In the genomic region with DNA sequence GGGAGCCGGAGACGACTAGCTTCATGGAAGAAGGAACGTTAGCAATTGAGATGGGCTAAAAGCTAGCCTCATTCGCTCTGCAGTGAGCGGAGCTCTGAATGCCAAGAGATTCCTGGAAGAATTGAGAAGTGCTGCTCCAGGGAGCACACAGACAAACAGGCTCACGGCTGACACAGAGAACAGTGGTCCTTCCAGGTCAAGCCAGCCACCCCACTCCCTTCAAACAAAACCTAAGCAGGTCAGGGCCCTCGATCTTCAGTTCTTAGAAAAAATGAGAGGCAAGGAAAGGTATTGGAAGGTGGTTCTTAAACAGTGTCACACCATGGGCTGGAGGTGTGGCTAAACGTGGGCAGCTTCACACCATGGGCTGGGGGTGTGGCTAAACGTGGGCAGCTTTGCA, we compare ENCODE assay signal across 25 mouse cellular contexts. TPM values are rescaled to one million over a fixed set of nuclear protein-coding genes. Genes with fewer than 3 reads are reported as not detected.
"Had no signal": no experiment of that assay in that cellular context is flagged by ENCODE, and none has a peak within 500 bp of the region (broad histone marks: within the 10 kb centered on the region; RNA-seq: fewer than 3 reads in every experiment).

No protein-coding gene starts in this region.

- ATAC-seq: hindbrain, postnatal 0 days; intestine, embryonic 16.5 days; liver, embryonic 12.5 days had no signal

- H3K4me1 ChIP-seq: hindbrain, embryonic 13.5 days; hindbrain, embryonic 15.5 days; kidney, embryonic 15.5 days; limb, embryonic 13.5 days; limb, embryonic 15.5 days; liver, embryonic 12.5 days had no signal

- H3K27ac ChIP-seq: gastrocnemius, adult 2 months; heart, embryonic 10.5 days; hindbrain, embryonic 13.5 days; hindbrain, embryonic 15.5 days; hindbrain, postnatal 0 days; kidney, embryonic 15.5 days; kidney, postnatal 0 days; limb, embryonic 13.5 days; limb, embryonic 15.5 days; liver, embryonic 12.5 days had no signal

- H3K4me3 ChIP-seq: gastrocnemius, adult 2 months; heart, embryonic 10.5 days; heart, embryonic 12.5 days; hindbrain, embryonic 13.5 days; hindbrain, embryonic 15.5 days; kidney, embryonic 15.5 days; limb, embryonic 13.5 days; limb, embryonic 15.5 days; liver, embryonic 12.5 days had no signal

- H3K9me3 ChIP-seq: hindbrain, embryonic 13.5 days; hindbrain, embryonic 15.5 days; kidney, embryonic 15.5 days; limb, embryonic 13.5 days; limb, embryonic 15.5 days; liver, embryonic 12.5 days had no signal

- H3K36me3 ChIP-seq: limb, embryonic 13.5 days; limb, embryonic 15.5 days; liver, embryonic 12.5 days had no signal

- H3K9ac ChIP-seq: heart, embryonic 12.5 days; hindbrain, embryonic 13.5 days; hindbrain, embryonic 15.5 days; kidney, embryonic 15.5 days; limb, embryonic 13.5 days; limb, embryonic 15.5 days; liver, embryonic 12.5 days had no signal

- H3K4me2 ChIP-seq: heart, embryonic 12.5 days; hindbrain, embryonic 13.5 days; hindbrain, embryonic 15.5 days; kidney, embryonic 15.5 days; limb, embryonic 13.5 days; limb, embryonic 15.5 days; liver, embryonic 12.5 days had no signal

- DNase-seq: gastrocnemius, adult 2 months; gastrocnemius, postnatal 10 days; gastrocnemius, postnatal 25 days; heart, adult 18-20 months; heart, postnatal 10 days; kidney, adult 11 months; kidney, adult 2 months; kidney, adult 9 months; kidney, postnatal 25 days; kidney, postnatal 4 days; layer of hippocampus, adult 9-11 months; layer of hippocampus, postnatal 36 days; left cerebral cortex, postnatal 4 days had no signal

- H3K27me3 ChIP-seq: heart, embryonic 12.5 days; hindbrain, embryonic 13.5 days; hindbrain, embryonic 15.5 days; kidney, embryonic 15.5 days; limb, embryonic 13.5 days; limb, embryonic 15.5 days; liver, embryonic 12.5 days had no signal

RNA-seq across cellular contexts. Expression of a gene that starts 40.5 kb away (rescaled TPM):
- total RNA-seq: granulocyte monocyte progenitor cell, adult 5-6 weeks had no signal
